Mouse (Mus musculus): Measurements from ENCODE around the gene Sdc3. TPM values are rescaled to one million over a fixed set of nuclear protein-coding genes. Genes with fewer than 3 reads are reported as not detected.

Sdc3 gene
- polyA plus RNA-seq, 1 experiment from 2014 or later, result 20.5 TPM

DNA sequence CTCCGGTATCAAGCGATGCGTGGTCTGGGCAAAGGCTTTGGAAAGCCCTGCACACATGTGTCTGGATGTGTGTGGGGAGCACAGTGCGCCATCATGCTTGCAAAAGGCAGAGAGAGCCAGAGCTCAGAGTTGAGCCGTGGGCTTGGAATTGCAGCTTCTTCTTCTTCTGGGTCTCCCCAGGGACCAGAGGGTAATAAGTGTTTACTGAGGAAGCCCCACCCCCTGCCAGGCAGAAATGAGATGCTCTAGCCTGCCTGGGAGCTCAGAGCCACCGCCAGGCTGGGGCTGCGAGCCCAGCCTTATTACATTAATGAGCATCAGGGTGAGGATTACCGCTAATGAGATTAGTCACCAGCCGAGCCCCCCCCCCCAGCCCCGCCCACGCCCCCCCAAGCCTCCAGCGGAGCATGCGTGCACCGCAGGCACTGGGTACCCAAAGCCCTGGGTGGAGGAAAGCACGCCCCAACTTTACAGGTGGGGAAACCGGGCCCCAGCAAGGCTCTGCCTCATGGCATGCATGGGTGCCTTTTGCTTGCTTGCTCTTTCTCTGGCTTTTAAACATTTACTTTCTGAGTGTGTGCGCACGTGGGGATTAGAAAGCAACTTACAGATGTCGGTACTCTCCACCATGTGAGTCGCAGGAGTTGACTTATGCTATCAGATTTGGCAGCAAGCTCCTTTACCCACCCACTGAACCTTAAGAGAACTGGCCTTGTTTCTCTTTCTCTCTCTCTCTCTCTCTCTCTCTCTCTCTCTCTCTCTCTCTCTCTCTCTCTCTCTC is 44.1 kb downstream of the Sdc3 start:
- no peaks in the 10 kb centered on the region for H3K9me3 ChIP-seq
- no peaks in the 10 kb centered on the region for H3K27me3 ChIP-seq
- no peaks in the 10 kb centered on the region for H3K36me3 ChIP-seq
- no peak overlapping the region for H3K4me3 ChIP-seq
- peak overlapping the region; percentile 29 for H3K4me2 ChIP-seq
- H3K27ac ChIP-seq, result no peak overlapping the region
- peaks cover 46% of the 10 kb centered on the region for H3K4me1 ChIP-seq
- no peak for ATAC-seq (ENCODE audit: borderline replicate concordance, extremely low read depth, low FRiP score, low TSS enrichment)
- WGBS, result 9% methylated on average over 20 of the region's 20 CpGs
- no peak overlapping the region for H3K9ac ChIP-seq

GRCm38 (mm10) chr4:130838585-130838984 is 46.2 kb downstream of the Sdc3 start:
- Histone ChIP-seq H3K9me3 (no peaks in the 10 kb centered on the region), H3K4me2 (no peak overlapping the region; the same call in 1 of the 2 replicates), H3K27ac (no peak overlapping the region), H3K4me1 (peaks cover 59% of the 10 kb centered on the region), H3K4me3 (no peak overlapping the region), H3K36me3 (no peaks in the 10 kb centered on the region), H3K27me3 (no peaks in the 10 kb centered on the region), H3K9ac (no peak overlapping the region; the same call in 1 of the 2 replicates)
- no peak for ATAC-seq (ENCODE audit: borderline replicate concordance, extremely low read depth, low FRiP score, low TSS enrichment)
- whole genome bisulfite sequencing, result 22% methylated on average over 11 of the region's 11 CpGs

DNA sequence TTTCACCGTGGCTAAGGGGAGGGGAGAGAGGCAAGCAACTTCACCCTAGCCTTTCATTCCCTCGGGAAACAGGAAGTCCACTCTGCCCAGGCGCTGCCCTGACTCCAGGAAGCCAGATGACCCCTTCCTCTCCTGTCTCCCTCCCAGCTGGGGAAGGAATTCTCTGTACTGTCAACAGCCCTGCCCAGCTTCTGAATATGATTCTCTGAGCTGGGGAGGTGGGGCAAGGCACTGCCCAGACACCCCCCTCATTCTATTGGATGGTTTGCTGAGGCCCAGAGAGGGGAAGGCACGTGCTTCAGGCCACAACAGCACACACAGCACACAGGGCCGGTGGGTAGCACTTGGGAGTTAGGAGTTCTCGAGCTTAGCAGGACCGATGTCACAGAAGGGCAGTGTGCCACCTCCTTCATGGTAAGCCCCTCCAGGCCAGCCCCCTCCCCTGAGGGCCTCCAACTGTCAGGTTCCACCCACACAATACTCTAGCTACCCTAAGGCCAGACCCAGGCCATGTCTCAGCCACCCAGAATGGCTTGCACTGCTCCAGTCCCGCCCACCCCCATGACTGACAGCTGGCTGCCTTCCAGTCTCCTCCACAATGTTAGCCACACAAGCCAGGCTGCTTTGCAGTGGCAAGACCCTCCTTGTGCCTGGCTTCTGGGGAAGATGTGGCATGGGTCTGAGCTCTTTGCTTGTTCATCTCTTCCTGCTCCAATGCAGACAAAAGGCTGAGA is 48.9 kb downstream of the Sdc3 start:
- 25% methylated on average over 8 of the region's 8 CpGs for WGBS
- Histone ChIP-seq H3K9ac (no peak overlapping the region), H3K27ac (peak overlapping the region; percentile 61), H3K36me3 (no peaks in the 10 kb centered on the region), H3K4me3 (no peak overlapping the region), H3K27me3 (no peaks in the 10 kb centered on the region), H3K4me1 (peaks cover 54% of the 10 kb centered on the region), H3K4me2 (peak overlapping the region; percentile 8; the same call in 1 of the 2 replicates), H3K9me3 (no peaks in the 10 kb centered on the region)
- ATAC-seq (ENCODE audit: borderline replicate concordance, extremely low read depth, low FRiP score, low TSS enrichment), result peak; percentile 74

GRCm38 (mm10) chr4:130848814-130849213 is 56.5 kb downstream of the Sdc3 start:
- Histone ChIP-seq H3K4me3 (no peak overlapping the region), H3K27ac (no peak overlapping the region), H3K4me1 (no peaks in the 10 kb centered on the region), H3K4me2 (no peak overlapping the region), H3K27me3 (no peaks in the 10 kb centered on the region), H3K9me3 (no peaks in the 10 kb centered on the region), H3K9ac (no peak overlapping the region), H3K36me3 (no peaks in the 10 kb centered on the region)
- WGBS, result 72% methylated on average over 14 of the region's 14 CpGs
- no peak for ATAC-seq (ENCODE audit: borderline replicate concordance, extremely low read depth, low FRiP score, low TSS enrichment)

DNA sequence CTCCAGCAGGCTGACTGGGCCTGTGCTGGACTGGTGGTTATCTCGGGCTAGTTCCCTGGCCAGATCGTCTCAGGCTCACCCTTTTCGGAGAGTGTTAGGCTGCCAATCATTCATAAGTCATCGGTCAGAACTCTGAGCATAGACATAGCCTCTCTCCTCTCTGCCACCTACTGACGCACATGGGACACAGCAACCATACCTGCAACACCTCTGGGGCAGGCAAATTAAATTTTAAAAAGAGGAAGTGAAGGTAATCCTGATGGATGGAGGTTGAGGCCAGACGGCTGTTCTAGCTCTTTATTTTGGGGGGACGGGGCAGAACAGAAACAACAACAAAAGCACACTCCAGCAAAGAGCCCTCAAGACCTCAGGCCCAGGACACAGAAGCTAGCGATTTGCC is 65.3 kb downstream of the Sdc3 start:
- H3K4me2 ChIP-seq, result no peak overlapping the region
- H3K27ac ChIP-seq, result no peak overlapping the region
- no peaks in the 10 kb centered on the region for H3K9me3 ChIP-seq
- H3K4me3 ChIP-seq, result no peak overlapping the region
- ATAC-seq (ENCODE audit: borderline replicate concordance, extremely low read depth, low FRiP score, low TSS enrichment), result no peak
- H3K27me3 ChIP-seq, result peaks cover 14% of the 10 kb centered on the region
- WGBS, result 54% methylated on average over 8 of the region's 8 CpGs
- H3K36me3 ChIP-seq, result no peaks in the 10 kb centered on the region
- peaks cover 12% of the 10 kb centered on the region for H3K4me1 ChIP-seq
- no peak overlapping the region for H3K9ac ChIP-seq

DNA sequence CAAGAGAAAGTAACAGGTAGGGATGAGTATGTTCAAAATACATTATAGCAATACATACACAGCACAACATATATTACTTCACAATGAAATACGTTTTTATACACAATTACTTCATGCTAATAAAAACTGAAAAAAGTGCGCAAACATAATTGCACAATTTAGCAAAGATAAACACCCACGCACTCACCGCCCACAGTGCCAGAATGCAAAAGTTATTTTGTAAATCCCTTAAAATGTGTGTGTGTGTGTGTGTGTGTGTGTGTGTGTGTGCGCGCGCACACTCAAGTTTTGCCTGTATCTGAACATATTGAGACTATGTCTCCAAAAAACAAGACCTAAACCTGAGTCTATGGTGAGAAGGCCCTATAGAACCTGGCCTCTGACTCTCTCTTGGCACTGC is 66.5 kb downstream of the Sdc3 start:
- H3K27me3 ChIP-seq, result peaks cover 17% of the 10 kb centered on the region
- WGBS, result 90% methylated on average over 7 of the region's 7 CpGs
- no peaks in the 10 kb centered on the region for H3K36me3 ChIP-seq
- H3K4me2 ChIP-seq, result no peak overlapping the region
- no peak overlapping the region for H3K9ac ChIP-seq
- no peak overlapping the region for H3K4me3 ChIP-seq
- no peak for ATAC-seq (ENCODE audit: borderline replicate concordance, extremely low read depth, low FRiP score, low TSS enrichment)
- H3K4me1 ChIP-seq, result peaks cover 12% of the 10 kb centered on the region
- H3K9me3 ChIP-seq, result no peaks in the 10 kb centered on the region
- no peak overlapping the region for H3K27ac ChIP-seq

DNA sequence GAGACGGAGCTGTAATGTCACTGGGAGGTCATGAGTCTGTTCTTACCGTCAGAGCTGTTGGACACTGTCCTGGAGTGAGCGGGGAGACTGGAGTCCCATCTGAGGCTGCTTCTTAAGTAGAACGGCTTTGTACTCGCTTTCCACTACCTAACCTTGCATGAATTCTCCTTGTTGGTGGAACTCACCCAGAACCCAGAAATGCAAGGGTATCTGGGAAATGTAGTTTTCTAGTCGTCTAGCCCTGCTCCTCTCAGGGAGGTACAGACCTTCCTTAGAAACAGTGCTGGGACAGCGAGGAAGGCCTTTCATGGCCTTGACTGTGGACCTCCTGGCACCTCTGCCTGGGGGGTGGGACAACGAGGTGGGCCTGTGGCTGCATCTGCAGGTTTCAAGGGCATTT is 67.1 kb downstream of the Sdc3 start:
- Histone ChIP-seq H3K27ac (no peak overlapping the region), H3K4me1 (peaks cover 12% of the 10 kb centered on the region), H3K9me3 (no peaks in the 10 kb centered on the region), H3K27me3 (peaks cover 17% of the 10 kb centered on the region), H3K4me3 (no peak overlapping the region), H3K4me2 (no peak overlapping the region), H3K36me3 (no peaks in the 10 kb centered on the region), H3K9ac (no peak overlapping the region)
- 44% methylated on average over 8 of the region's 8 CpGs for WGBS
- no peak for ATAC-seq (ENCODE audit: borderline replicate concordance, extremely low read depth, low FRiP score, low TSS enrichment)

GRCm38 (mm10) chr4:130860902-130861652 is 68.7 kb downstream of the Sdc3 start:
- Histone ChIP-seq H3K27ac (no peak overlapping the region), H3K4me3 (peak overlapping the region; percentile 20; the same call in 1 of the 2 replicates), H3K36me3 (no peaks in the 10 kb centered on the region), H3K27me3 (peaks cover 17% of the 10 kb centered on the region), H3K9ac (no peak overlapping the region), H3K9me3 (no peaks in the 10 kb centered on the region), H3K4me2 (peak overlapping the region; percentile 56), H3K4me1 (peaks cover 12% of the 10 kb centered on the region)
- WGBS, result 48% methylated on average over 15 of the region's 15 CpGs
- ATAC-seq (ENCODE audit: borderline replicate concordance, extremely low read depth, low FRiP score, low TSS enrichment), result no peak; the same call in 1 of the 2 replicates

DNA sequence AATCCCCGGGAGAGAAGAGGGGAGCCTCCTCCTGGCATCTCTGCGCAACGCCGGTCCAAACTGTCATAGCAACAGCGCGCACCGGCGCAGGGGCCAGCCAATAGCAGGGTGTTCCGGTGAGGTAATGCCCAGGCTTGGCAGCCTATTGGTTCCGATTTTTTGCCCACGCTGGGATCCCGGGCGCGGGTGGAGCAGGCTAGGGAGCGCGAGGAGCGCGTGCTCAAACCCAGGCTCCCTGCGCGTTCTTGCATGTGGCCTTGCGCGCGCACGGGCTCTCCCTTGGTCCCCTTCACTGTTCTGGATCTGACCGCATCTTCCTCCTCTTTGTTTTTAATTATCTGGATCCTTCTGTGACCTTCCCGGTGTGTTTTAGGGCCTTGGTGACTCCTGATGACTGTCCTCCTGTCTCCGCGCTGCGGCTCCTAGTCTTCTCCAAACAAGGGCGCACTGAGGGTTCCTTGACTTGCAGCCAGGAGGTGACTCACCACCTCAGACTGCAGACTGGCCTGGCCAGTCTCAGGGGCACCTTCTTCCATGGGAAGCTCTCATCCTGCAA is 69.4 kb downstream of the Sdc3 start:
- Histone ChIP-seq H3K36me3 (no peaks in the 10 kb centered on the region), H3K4me3 (peak overlapping the region; percentile 20; the same call in 1 of the 2 replicates), H3K9me3 (no peaks in the 10 kb centered on the region), H3K4me2 (peak overlapping the region; percentile 56), H3K27ac (0 out of 2 replicates have a peak overlapping the region, but pooled peaks have one; percentile 19), H3K9ac (no peak overlapping the region), H3K27me3 (peaks cover 17% of the 10 kb centered on the region), H3K4me1 (peaks cover 12% of the 10 kb centered on the region)
- 3% methylated on average over 30 of the region's 30 CpGs for WGBS
- peak; percentile 68 for ATAC-seq (ENCODE audit: borderline replicate concordance, extremely low read depth, low FRiP score, low TSS enrichment)

DNA sequence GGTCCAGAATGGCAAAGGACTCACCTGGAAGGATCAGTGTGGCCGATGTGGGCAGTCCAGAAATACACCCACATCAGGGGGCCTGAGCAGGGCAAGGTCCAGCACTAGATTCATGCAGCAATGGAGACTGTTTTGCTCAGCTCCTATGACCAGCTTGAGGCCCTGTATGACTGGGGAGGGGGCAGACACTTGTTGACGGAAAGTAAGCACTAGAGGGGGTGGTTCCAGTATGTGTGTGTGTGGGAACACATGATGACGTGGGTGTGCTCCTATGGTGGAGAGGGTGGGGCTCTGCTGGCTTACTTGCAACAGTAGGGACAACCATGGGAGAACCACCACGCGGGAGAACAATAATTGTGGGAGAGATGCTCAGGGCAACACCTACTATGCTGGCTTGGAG is 70.2 kb downstream of the Sdc3 start:
- Histone ChIP-seq H3K27me3 (peaks cover 17% of the 10 kb centered on the region), H3K9me3 (no peaks in the 10 kb centered on the region), H3K9ac (no peak overlapping the region), H3K4me2 (no peak overlapping the region), H3K4me1 (peaks cover 12% of the 10 kb centered on the region), H3K4me3 (no peak overlapping the region), H3K27ac (no peak overlapping the region), H3K36me3 (no peaks in the 10 kb centered on the region)
- ATAC-seq (ENCODE audit: borderline replicate concordance, extremely low read depth, low FRiP score, low TSS enrichment), result no peak
- WGBS, result 67% methylated on average over 5 of the region's 5 CpGs

GRCm38 (mm10) chr4:130865460-130865859 is 73.1 kb downstream of the Sdc3 start:
- no peak for ATAC-seq (ENCODE audit: borderline replicate concordance, extremely low read depth, low FRiP score, low TSS enrichment)
- Histone ChIP-seq H3K36me3 (no peaks in the 10 kb centered on the region), H3K4me2 (no peak overlapping the region), H3K27ac (no peak overlapping the region), H3K4me1 (peaks cover 12% of the 10 kb centered on the region), H3K27me3 (peaks cover 17% of the 10 kb centered on the region), H3K9me3 (no peaks in the 10 kb centered on the region), H3K9ac (no peak overlapping the region), H3K4me3 (no peak overlapping the region)
- WGBS, result 63% methylated on average over 2 of the region's 9 CpGs

All from lung, embryonic 15.5 days (tissue).